Mouse (Mus musculus): ENCODE data around the gene Spout1. TPM values are rescaled to one million over a fixed set of nuclear protein-coding genes. Genes with fewer than 3 reads are reported as not detected.

Gene Spout1
- 10 to 100 TPM; 10.2 to 11.5 TPM for total RNA-seq (2023)

DNA sequence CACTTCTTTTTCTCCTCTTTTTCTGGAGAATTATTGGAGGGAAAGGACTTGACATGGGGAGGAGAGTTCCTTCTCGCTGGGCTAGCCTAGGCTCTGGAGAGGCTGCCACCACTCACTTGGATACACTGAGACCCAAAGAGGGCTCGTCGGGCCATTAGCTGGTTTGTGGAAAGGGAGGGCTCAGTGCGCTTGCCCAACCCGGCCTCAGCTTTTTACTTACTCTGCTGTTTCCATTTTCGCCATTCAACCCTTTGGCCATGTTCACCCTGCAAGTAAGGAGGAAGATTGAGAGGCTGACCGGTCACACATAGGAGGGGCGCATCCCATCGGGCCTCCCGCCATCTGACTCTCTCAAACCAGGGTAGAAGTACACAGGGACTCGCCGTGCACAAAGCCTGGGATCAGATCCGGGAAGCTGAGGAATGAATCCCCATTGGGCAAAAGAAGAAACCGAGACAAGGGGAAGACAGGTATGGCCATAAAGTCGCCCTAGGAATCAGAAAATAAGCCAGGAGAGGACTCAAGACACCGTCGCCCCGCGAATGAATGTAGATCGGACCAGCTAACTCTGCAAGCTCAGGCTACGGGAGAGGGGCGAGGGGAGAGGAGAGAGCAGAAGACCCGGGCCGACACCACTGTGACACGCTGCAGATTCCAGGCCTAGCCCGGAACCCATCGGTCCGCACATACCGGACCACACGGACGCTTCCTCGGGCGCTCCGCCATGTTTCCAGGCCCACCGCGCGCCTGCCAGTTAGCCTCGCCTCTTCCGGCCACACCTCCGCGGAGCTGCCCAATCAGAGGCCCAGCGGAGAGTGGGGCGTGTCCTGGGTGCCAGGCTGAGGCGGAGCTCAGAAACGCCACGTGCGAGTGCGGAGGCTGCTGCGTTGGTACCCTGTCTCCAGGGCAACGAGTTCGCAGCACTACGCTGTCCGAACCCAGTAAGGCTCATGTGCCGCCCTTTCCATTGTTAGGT is at the start of gene Spout1:
Gene Spout1 (minus strand): TSS at position 760 of the 976 bp plus-strand sequence.

GRCm38 (mm10) chr2:30205629-30206357 is 27.5 kb upstream of the Spout1 start, which contains the start of gene Kyat1:
Gene Kyat1, minus strand, starts transcription at chr2:30205847.

DNA sequence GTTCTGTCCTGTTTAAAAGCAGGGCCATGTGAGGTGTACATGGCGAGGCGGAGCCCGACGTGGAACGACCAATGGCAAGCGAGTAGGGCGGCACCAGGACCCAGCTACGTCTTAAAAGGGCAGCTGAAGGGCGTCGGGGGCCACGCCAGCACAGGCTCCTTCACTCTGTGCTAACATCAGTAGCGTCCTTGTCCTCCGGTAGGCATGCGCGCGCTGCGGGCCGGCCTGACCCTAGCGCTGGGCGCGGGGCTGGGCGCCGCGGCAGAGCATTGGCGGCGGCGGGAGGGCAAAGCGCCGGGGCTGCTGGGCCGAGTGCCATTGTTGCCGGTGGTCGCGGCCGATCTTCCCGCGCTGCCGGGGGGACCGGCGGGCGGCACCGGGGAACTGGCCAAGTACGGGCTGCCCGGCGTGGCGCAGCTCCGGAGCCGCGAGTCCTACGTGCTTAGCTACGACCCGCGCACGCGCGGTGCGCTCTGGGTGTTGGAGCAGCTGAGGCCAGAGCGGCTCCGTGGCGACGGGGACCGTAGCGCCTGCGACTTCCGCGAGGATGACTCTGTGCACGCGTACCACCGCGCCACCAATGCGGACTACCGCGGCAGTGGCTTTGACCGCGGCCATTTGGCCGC is 6.8 kb downstream of the Spout1 start, which contains the start of gene Endog:
Gene Endog (plus strand): TSS at position 123 of the 626 bp plus-strand sequence.

GRCm38 (mm10) chr2:30133613-30134377 is 44.5 kb downstream of the Spout1 start, which contains the start of gene Tbc1d13:
Gene Tbc1d13, plus strand, starts transcription at chr2:30133746.

GRCm38 (mm10) chr2:30124472-30125274 is 53.6 kb downstream of the Spout1 start, which contains the start of gene Zer1:
Gene Zer1, minus strand, starts transcription at chr2:30124585.

Other genes starting within 250 kb of the Spout1 start
- gene Gle1, start 243.0 kb downstream of the Spout1 start, total RNA-seq (2023): 10 to 100 TPM; 45.5 to 52.1 TPM
- gene Sptan1, start 212.9 kb downstream of the Spout1 start, total RNA-seq (2023): 100 to 1,000 TPM; 301 to 317 TPM
- gene Wdr34, start 129.6 kb downstream of the Spout1 start, total RNA-seq (2023): 1 to 10 TPM; 1.2 TPM
- gene Set, start 121.1 kb downstream of the Spout1 start, total RNA-seq (2023): 100 to 1,000 TPM; 133 to 160 TPM
- gene Pkn3, start 100.8 kb downstream of the Spout1 start, total RNA-seq (2023): 1 to 10 TPM; 4.6 to 5.4 TPM
- gene Zdhhc12, start 84.8 kb downstream of the Spout1 start, total RNA-seq (2023): 10 to 100 TPM; 14.6 to 19.8 TPM
- gene Zer1, start 53.9 kb downstream of the Spout1 start, total RNA-seq (2023): 10 to 100 TPM; 26.9 to 29.3 TPM
- 100 to 1,000 TPM in 1 of 2 experiments, 10 to 100 TPM in 1; 90.5 to 108 TPM for gene Tbc1d13, start 44.7 kb downstream of the Spout1 start, total RNA-seq (2023)
- 1 to 10 TPM; 9.0 to 9.4 TPM for gene Endog, start 7.0 kb downstream of the Spout1 start, total RNA-seq (2023)
- gene Kyat1, start 27.4 kb upstream of the Spout1 start, total RNA-seq (2023): 1 to 10 TPM; 4.4 to 5.6 TPM
- gene Lrrc8a, start 59.3 kb upstream of the Spout1 start, total RNA-seq (2023): 10 to 100 TPM; 29.2 to 34.5 TPM
- gene Gm28035, start 62.1 kb upstream of the Spout1 start, total RNA-seq (2023): 1 to 10 TPM; 1.3 to 4.0 TPM
- gene Phyhd1, start 87.7 kb upstream of the Spout1 start, total RNA-seq (2023): 1 to 10 TPM; 6.1 to 7.2 TPM
- gene Gm28038, start 102.6 kb upstream of the Spout1 start, total RNA-seq (2023): not detected
- 10 to 100 TPM; 10.5 to 11.5 TPM for gene Dolk, start 107.9 kb upstream of the Spout1 start, total RNA-seq (2023)
- 10 to 100 TPM; 31.4 to 34.2 TPM for gene Nup188, start 107.9 kb upstream of the Spout1 start, total RNA-seq (2023)
- gene Sh3glb2, start 180.9 kb upstream of the Spout1 start, total RNA-seq (2023): 10 to 100 TPM; 30.8 to 37.2 TPM
- gene Miga2, start 185.8 kb upstream of the Spout1 start, total RNA-seq (2023): 1 to 10 TPM; 6.8 to 9.9 TPM
- gene Dolpp1, start 213.8 kb upstream of the Spout1 start, total RNA-seq (2023): 10 to 100 TPM; 14.2 to 15.4 TPM
- gene Crat, start 237.4 kb upstream of the Spout1 start, total RNA-seq (2023): 10 to 100 TPM; 29.2 to 40.1 TPM
- gene Ptpa, start 237.6 kb upstream of the Spout1 start, total RNA-seq (2023): 10 to 100 TPM; 92.7 to 98.9 TPM